Mouse (Mus musculus): ENCODE data around the gene Ctdspl. TPM values are rescaled to one million over a fixed set of nuclear protein-coding genes. Genes with fewer than 3 reads are reported as not detected.

The Ctdspl gene
- polyA plus RNA-seq, 1 experiment from 2014 or later = 17.6 TPM

GRCm38 (mm10) chr9:118913048-118913447 is 13.2 kb upstream of the Ctdspl start:
- Histone ChIP-seq H3K4me1 (ENCODE audit: control insufficient read depth, insufficient read depth, low read length) (peaks cover 8% of the 10 kb centered on the region), H3K9me3 (replicated peaks; ENCODE audit: control insufficient read depth, low read length) (0 out of 2 replicates have a peak, but pooled peaks cover 3% of the 10 kb centered on the region), H3K27me3 (ENCODE audit: control insufficient read depth, insufficient read depth, low read length) (no peaks in the 10 kb centered on the region), H3K9ac (ENCODE audit: low read length) (no peak overlapping the region), H3K36me3 (ENCODE audit: control insufficient read depth, insufficient read depth, low read length) (no peaks in the 10 kb centered on the region), H3K4me2 (ENCODE audit: low read depth, low read length) (no peak overlapping the region), H3K4me3 (replicated peaks; ENCODE audit: low read length) (no peak overlapping the region), H3K27ac (ENCODE audit: low read length) (no peak overlapping the region)
- WGBS = 86% methylated on average over 9 of the region's 9 CpGs
- no peak for ATAC-seq (ENCODE audit: insufficient read depth, low FRiP score)

- no peak overlapping the region for H3K9ac ChIP-seq (ENCODE audit: low read length)
- H3K4me3 ChIP-seq (replicated peaks; ENCODE audit: low read length) = no peak overlapping the region
- no peak overlapping the region for H3K4me2 ChIP-seq (ENCODE audit: low read depth, low read length)
Measured at GRCm38 (mm10) chr9:118913613-118914012, 12.6 kb upstream of the Ctdspl start.

DNA sequence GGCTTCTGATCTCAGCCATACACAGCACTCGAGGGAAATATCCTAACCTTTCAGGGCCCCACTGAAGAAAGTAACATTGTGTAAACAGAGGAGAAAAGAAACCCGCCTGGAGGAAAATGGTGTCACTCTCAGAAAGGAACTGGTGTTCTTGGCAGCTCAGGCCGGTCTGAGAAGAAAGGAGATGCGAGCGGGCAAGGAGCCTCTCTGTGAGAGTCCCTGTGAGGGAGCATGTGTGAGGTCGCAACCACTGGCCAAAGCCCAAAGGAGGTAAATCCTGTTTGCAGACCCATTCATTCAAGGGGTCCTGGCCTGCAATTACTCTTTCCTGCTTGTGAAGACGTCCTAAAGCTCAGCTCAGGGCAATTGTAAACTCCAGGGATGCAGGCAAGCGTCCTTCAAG is 11.7 kb upstream of the Ctdspl start:
- 20% methylated on average over 8 of the region's 8 CpGs for WGBS
- ATAC-seq (ENCODE audit: insufficient read depth, low FRiP score) = no peak
- peak overlapping the region; percentile 23; the same call in 1 of the 2 replicates for H3K27ac ChIP-seq (ENCODE audit: low read length)

More at GRCm38 (mm10) chr9:118913613-118914012, 12.6 kb upstream of the Ctdspl start:
- ATAC-seq (ENCODE audit: insufficient read depth, low FRiP score) = no peak
- 0 out of 2 replicates have a peak, but pooled peaks cover 3% of the 10 kb centered on the region for H3K9me3 ChIP-seq (replicated peaks; ENCODE audit: control insufficient read depth, low read length)
- 77% methylated on average over 3 of the region's 3 CpGs for WGBS
- no peak overlapping the region for H3K27ac ChIP-seq (ENCODE audit: low read length)
- no peaks in the 10 kb centered on the region for H3K27me3 ChIP-seq (ENCODE audit: control insufficient read depth, insufficient read depth, low read length)
- H3K4me1 ChIP-seq (ENCODE audit: control insufficient read depth, insufficient read depth, low read length) = peaks cover 6% of the 10 kb centered on the region
- H3K36me3 ChIP-seq (ENCODE audit: control insufficient read depth, insufficient read depth, low read length) = no peaks in the 10 kb centered on the region

DNA sequence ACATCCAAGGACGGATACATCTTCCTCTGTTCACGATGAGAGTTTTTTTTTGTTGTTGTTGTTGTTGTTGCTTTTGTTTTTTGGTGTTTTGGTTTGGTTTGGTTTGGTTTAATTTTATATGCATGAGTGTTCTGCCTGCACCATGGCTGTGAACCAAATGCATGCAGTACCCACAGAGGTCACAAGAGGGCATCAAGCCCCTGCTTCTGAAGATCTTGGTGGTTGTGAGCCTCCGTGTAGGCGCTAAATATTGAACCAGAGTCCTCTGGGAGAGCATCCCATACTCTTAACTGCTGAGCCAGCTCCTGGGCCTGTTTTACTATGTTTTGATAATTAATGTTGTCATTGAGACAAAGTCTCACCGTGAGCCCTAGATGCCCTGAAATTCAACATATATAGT is 11.0 kb upstream of the Ctdspl start:
- Histone ChIP-seq H3K9me3 (replicated peaks; ENCODE audit: control insufficient read depth, low read length) (0 out of 2 replicates have a peak, but pooled peaks cover 3% of the 10 kb centered on the region), H3K27ac (ENCODE audit: low read length) (no peak overlapping the region), H3K36me3 (ENCODE audit: control insufficient read depth, insufficient read depth, low read length) (no peaks in the 10 kb centered on the region), H3K4me2 (ENCODE audit: low read depth, low read length) (no peak overlapping the region), H3K4me3 (replicated peaks; ENCODE audit: low read length) (no peak overlapping the region), H3K4me1 (ENCODE audit: control insufficient read depth, insufficient read depth, low read length) (peaks cover 11% of the 10 kb centered on the region), H3K9ac (ENCODE audit: low read length) (no peak overlapping the region), H3K27me3 (ENCODE audit: control insufficient read depth, insufficient read depth, low read length) (no peaks in the 10 kb centered on the region)
- no peak for ATAC-seq (ENCODE audit: insufficient read depth, low FRiP score)
- WGBS = 64% methylated on average over 5 of the region's 5 CpGs

More for the DNA sequence above, 11.7 kb upstream of the Ctdspl start:
- H3K36me3 ChIP-seq (ENCODE audit: control insufficient read depth, insufficient read depth, low read length) = no peaks in the 10 kb centered on the region
- no peaks in the 10 kb centered on the region for H3K27me3 ChIP-seq (ENCODE audit: control insufficient read depth, insufficient read depth, low read length)
- H3K4me3 ChIP-seq (replicated peaks; ENCODE audit: low read length) = no peak overlapping the region
- H3K4me2 ChIP-seq (ENCODE audit: low read depth, low read length) = peak overlapping the region; percentile 34; the same call in 1 of the 2 replicates
- H3K9me3 ChIP-seq (replicated peaks; ENCODE audit: control insufficient read depth, low read length) = 0 out of 2 replicates have a peak, but pooled peaks cover 3% of the 10 kb centered on the region
- H3K4me1 ChIP-seq (ENCODE audit: control insufficient read depth, insufficient read depth, low read length) = peaks cover 6% of the 10 kb centered on the region
- peak overlapping the region; percentile 57; the same call in 1 of the 2 replicates for H3K9ac ChIP-seq (ENCODE audit: low read length)

- Histone ChIP-seq H3K9ac (ENCODE audit: low read length) (no peak overlapping the region), H3K4me2 (ENCODE audit: low read depth, low read length) (no peak overlapping the region), H3K9me3 (replicated peaks; ENCODE audit: control insufficient read depth, low read length) (0 out of 2 replicates have a peak, but pooled peaks cover 3% of the 10 kb centered on the region)
Measured at GRCm38 (mm10) chr9:118919672-118920186, 6.5 kb upstream of the Ctdspl start.

DNA sequence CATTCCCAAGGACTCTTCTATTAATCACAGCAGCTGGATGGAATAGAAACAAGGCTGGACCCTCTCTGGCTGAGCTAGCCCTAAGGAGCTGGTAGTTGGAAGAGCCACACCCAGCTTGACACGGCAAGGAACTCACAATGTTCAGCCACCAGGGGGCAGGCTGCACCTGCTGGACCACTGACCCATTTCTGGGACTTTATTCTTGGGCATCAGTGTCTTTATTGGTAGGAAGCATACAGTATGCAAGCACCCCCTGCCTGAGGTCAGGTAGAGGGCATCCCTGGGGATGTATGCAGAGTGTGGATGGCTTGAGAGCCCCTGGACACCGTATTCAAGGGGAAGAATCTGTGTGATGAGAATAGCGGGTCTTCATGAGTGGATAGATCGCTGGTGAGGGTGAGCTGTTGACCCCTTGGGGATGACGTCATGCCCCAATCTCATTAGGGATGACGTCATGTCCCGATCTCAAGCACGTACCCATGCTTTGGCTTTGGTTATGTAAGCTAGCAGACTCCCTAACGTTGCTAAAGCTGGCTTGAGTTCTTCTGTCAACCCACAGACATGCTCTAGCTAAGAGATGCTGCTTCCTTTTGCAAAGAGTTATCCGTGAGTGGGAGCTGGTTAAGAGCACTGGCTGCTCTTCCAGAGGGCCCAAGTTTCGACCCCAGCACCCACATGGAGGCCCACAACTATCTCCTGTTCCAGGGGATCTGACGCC is 5.3 kb upstream of the Ctdspl start:
- H3K4me1 ChIP-seq (ENCODE audit: control insufficient read depth, insufficient read depth, low read length) = peaks cover 12% of the 10 kb centered on the region
- no peak overlapping the region for H3K4me2 ChIP-seq (ENCODE audit: low read depth, low read length)
- H3K36me3 ChIP-seq (ENCODE audit: control insufficient read depth, insufficient read depth, low read length) = no peaks in the 10 kb centered on the region
- H3K9ac ChIP-seq (ENCODE audit: low read length) = no peak overlapping the region
- H3K27me3 ChIP-seq (ENCODE audit: control insufficient read depth, insufficient read depth, low read length) = no peaks in the 10 kb centered on the region
- H3K9me3 ChIP-seq (replicated peaks; ENCODE audit: control insufficient read depth, low read length) = no peaks in the 10 kb centered on the region
- ATAC-seq (ENCODE audit: insufficient read depth, low FRiP score) = peak; percentile 9; the same call in 1 of the 2 replicates
- WGBS = 45% methylated on average over 12 of the region's 12 CpGs
- no peak overlapping the region for H3K4me3 ChIP-seq (replicated peaks; ENCODE audit: low read length)
- H3K27ac ChIP-seq (ENCODE audit: low read length) = peak overlapping the region; percentile 29; the same call in 1 of the 2 replicates

More at GRCm38 (mm10) chr9:118919672-118920186, 6.5 kb upstream of the Ctdspl start:
- WGBS = 72% methylated on average over 16 of the region's 16 CpGs
- peak overlapping the region; percentile 48 for H3K27ac ChIP-seq (ENCODE audit: low read length)
- H3K4me3 ChIP-seq (replicated peaks; ENCODE audit: low read length) = no peak overlapping the region
- ATAC-seq (ENCODE audit: insufficient read depth, low FRiP score) = peak; percentile 49
- H3K36me3 ChIP-seq (ENCODE audit: control insufficient read depth, insufficient read depth, low read length) = no peaks in the 10 kb centered on the region
- no peaks in the 10 kb centered on the region for H3K27me3 ChIP-seq (ENCODE audit: control insufficient read depth, insufficient read depth, low read length)
- peaks cover 10% of the 10 kb centered on the region for H3K4me1 ChIP-seq (ENCODE audit: control insufficient read depth, insufficient read depth, low read length)

DNA sequence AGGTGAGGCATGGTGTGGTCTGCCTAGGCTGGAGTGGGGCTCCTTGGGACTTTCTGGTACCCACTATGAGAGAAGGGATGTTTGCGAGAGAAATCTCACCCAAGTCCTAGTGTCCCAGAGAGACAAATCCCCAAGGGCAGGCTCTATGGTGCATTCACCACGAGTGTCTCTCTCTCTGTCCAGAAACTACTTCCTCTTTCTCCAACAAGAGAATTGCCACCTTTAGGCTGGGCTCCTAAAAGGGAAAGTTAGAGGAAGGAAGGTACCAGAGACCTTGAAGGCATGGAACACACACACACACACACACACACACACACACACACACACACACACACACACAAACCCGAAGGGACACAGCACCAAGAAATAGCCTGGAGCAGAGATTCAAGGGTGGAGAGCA is 4.3 kb upstream of the Ctdspl start:
- H3K4me1 ChIP-seq (ENCODE audit: control insufficient read depth, insufficient read depth, low read length) = peaks cover 13% of the 10 kb centered on the region
- no peaks in the 10 kb centered on the region for H3K36me3 ChIP-seq (ENCODE audit: control insufficient read depth, insufficient read depth, low read length)
- no peak overlapping the region for H3K4me2 ChIP-seq (ENCODE audit: low read depth, low read length)
- H3K27me3 ChIP-seq (ENCODE audit: control insufficient read depth, insufficient read depth, low read length) = no peaks in the 10 kb centered on the region
- WGBS = 67% methylated on average over 3 of the region's 3 CpGs
- no peak for ATAC-seq (ENCODE audit: insufficient read depth, low FRiP score)
- H3K9ac ChIP-seq (ENCODE audit: low read length) = no peak overlapping the region
- no peak overlapping the region for H3K4me3 ChIP-seq (replicated peaks; ENCODE audit: low read length)
- no peaks in the 10 kb centered on the region for H3K9me3 ChIP-seq (replicated peaks; ENCODE audit: control insufficient read depth, low read length)
- H3K27ac ChIP-seq (ENCODE audit: low read length) = no peak overlapping the region

- ATAC-seq (ENCODE audit: insufficient read depth, low FRiP score) = no peak
- no peaks in the 10 kb centered on the region for H3K36me3 ChIP-seq (ENCODE audit: control insufficient read depth, insufficient read depth, low read length)
- peak overlapping the region; percentile 82 for H3K9ac ChIP-seq (ENCODE audit: low read length)
- peak overlapping the region; percentile 98 for H3K4me2 ChIP-seq (ENCODE audit: low read depth, low read length)
- no peaks in the 10 kb centered on the region for H3K9me3 ChIP-seq (replicated peaks; ENCODE audit: control insufficient read depth, low read length)
- peaks cover 39% of the 10 kb centered on the region for H3K4me1 ChIP-seq (ENCODE audit: control insufficient read depth, insufficient read depth, low read length)
- H3K27ac ChIP-seq (ENCODE audit: low read length) = peak overlapping the region; percentile 71; the same call in 1 of the 2 replicates
- WGBS = 21% methylated on average over 16 of the region's 16 CpGs
- peak overlapping the region; percentile 90 for H3K4me3 ChIP-seq (replicated peaks; ENCODE audit: low read length)
- no peaks in the 10 kb centered on the region for H3K27me3 ChIP-seq (ENCODE audit: control insufficient read depth, insufficient read depth, low read length)
Measured at GRCm38 (mm10) chr9:118924554-118925085, 1.6 kb upstream of the Ctdspl start.

All from stomach, embryonic 16.5 days (tissue).